Mouse (Mus musculus): ENCODE measurements at regions not wholly inside any gene's neighbourhood (a gene's known extent, or its start where the extent isn't known, plus 50 kb on each side); places are given as distances from the start of the nearest gene placed in this dataset.

DNA sequence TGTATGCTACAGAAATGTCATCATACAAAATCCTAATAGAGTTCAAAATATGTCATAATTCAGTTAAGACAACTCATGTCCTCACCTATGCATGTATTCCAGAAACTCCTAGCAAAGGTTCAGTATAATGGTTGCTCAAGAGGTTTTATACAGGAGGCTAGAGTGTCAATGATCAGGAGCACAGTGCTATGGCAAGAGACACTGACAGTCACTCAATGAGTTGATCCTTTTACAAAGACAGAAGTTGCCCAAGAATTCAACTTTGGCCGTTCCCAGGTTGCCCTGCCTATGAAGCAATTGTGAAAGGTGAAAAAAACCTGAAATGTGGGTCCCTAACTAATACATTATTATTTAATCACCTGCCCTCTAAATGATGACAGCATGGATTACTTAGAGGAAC lies 850.5 kb downstream of the Efna5 start:
- no peaks in the 10 kb centered on the region for H3K27me3 ChIP-seq (replicated peaks)
- H3K36me3 ChIP-seq: no peaks in the 10 kb centered on the region
- H3K4me3 ChIP-seq (replicated peaks): no peak overlapping the region
- H3K4me2 ChIP-seq: no peak overlapping the region
- H3K4me1 ChIP-seq: no peaks in the 10 kb centered on the region
- WGBS: 66% methylated on average over 1 of the region's 1 CpGs
- no peaks in the 10 kb centered on the region for H3K9me3 ChIP-seq (replicated peaks)
- no peak overlapping the region for H3K9ac ChIP-seq (replicated peaks)
- no peak overlapping the region for H3K27ac ChIP-seq (replicated peaks)
- ATAC-seq (ENCODE audit: low FRiP score): no peak

Data from neural tube, embryonic 15.5 days (tissue).